Mouse (Mus musculus) stomach, embryonic 15.5 days (tissue): ENCODE results near the gene Mrpl45. TPM values are rescaled to one million over a fixed set of nuclear protein-coding genes. Genes with fewer than 3 reads are reported as not detected.
"Not testable (repeated sequence)": the region's sequence is repeated elsewhere in the genome, so short reads cannot be mapped to it uniquely, and the experiment has no call there.

Experiments used
- ATAC-seq: fragments of 200-750 bp; cut with Nextera tagmentation; 2 replicates; pipeline ENCODE4 v1.8.0; 2017; ENCODE audit warnings: low read depth, moderate number of reproducible peaks, moderate TSS enrichment; ENCODE audit not compliant: insufficient read depth, low FRiP score
- H3K27ac ChIP-seq: fragments of 300-500 bp; sonication (generic); 2 replicates; pipeline ENCODE4 v1.5.1; 2015; ENCODE audit warnings: mild to moderate bottlenecking, inconsistent platforms
- H3K27me3 ChIP-seq: fragments of 300-500 bp; sonication (generic); replicated peaks from 2 replicates; pipeline ENCODE4 v1.6.1; 2015; ENCODE audit warnings: inconsistent platforms
- H3K36me3 ChIP-seq: fragments of 300-500 bp; sonication (generic); 2 replicates; pipeline ENCODE4 v1.6.1; 2015; ENCODE audit warnings: inconsistent platforms
- H3K4me1 ChIP-seq: fragments of 300-500 bp; sonication (generic); 2 replicates; pipeline ENCODE4 v1.6.1; 2015; ENCODE audit warnings: inconsistent platforms
- H3K4me2 ChIP-seq: fragments of 300-500 bp; sonication (generic); 2 replicates; pipeline ENCODE4 v1.6.1; 2015; ENCODE audit warnings: mild to moderate bottlenecking, inconsistent platforms
- H3K4me3 ChIP-seq: fragments of 300-500 bp; sonication (generic); replicated peaks from 2 replicates; pipeline ENCODE4 v1.5.1; 2015; ENCODE audit warnings: inconsistent platforms
- H3K9ac ChIP-seq: fragments of 300-500 bp; sonication (generic); 2 replicates; pipeline ENCODE4 v1.6.1; 2015; ENCODE audit warnings: inconsistent platforms
- H3K9me3 ChIP-seq: fragments of 300-500 bp; sonication (generic); 2 replicates; pipeline ENCODE4 v1.6.1; 2016; ENCODE audit warnings: inconsistent platforms
- WGBS: fragments of 180-500 bp; shearing (Covaris S2); methylation state at CpG from one replicate; pipeline ENCODE4 v1.1.7; 2015; 5-methylcytosine and 5-hydroxymethylcytosine counted together
- polyA plus RNA-seq: library from polyadenylated mRNA; unstranded; fragments of >200 nt; fragmentation: Nextera tagmentation; extraction: Ambion mirVana; gene quantifications from 2 replicates; pipeline ENCODE4 v1.2.1, GENCODE M21; 2015

Mrpl45 gene
- polyA plus RNA-seq, 1 experiment from 2014 or later, result 41.5 TPM

DNA sequence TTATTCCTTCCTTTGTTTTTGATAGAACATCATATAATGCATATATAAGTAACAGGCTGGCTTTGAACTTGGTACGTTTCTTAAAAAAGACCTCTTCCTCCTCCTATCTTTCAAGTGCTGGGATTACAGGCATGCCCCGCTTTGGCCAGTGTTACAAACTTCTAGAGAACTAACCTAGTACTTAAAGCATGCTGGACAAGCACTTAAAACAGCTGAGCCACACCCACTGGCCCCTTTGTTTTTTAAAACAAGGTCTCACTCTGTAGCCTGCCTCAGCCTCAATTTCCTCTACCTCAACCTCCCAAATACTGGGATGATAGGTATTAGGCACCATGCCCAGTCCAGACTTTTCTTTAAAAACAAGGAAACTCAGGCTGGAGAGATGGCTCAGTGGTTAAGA, 39.1 kb downstream of the Mrpl45 start:
- no peak overlapping the region for H3K27ac ChIP-seq
- 70% methylated on average over 2 of the region's 2 CpGs for WGBS
- no peaks in the 10 kb centered on the region for H3K27me3 ChIP-seq
- H3K4me2 ChIP-seq, result no peak overlapping the region
- H3K9me3 ChIP-seq, result no peaks in the 10 kb centered on the region
- no peak overlapping the region for H3K9ac ChIP-seq
- H3K4me3 ChIP-seq, result no peak overlapping the region
- no peaks in the 10 kb centered on the region for H3K36me3 ChIP-seq
- no peak for ATAC-seq
- H3K4me1 ChIP-seq, result peaks cover 12% of the 10 kb centered on the region; the same call in 1 of the 2 replicates

DNA sequence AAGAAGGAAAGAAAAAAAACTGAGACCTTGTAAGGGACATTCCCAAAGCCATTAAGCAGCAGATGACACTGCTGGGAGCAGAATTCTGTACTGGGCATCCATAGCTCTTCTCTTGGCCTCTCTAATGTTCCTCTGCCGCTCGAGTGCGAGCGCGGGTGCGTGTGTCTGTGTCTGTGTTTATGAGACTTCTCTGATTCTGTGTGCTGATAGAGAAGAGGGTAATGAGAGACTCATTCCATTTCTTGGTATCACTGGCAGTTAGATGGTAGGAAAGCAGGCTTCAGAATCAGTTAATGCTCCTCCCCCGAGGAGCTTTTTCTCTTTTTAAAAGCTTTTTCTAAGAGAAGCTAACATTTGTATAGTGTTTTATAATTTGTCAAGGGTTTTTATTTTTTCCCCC, 39.7 kb downstream of the Mrpl45 start:
- H3K4me1 ChIP-seq, result peaks cover 8% of the 10 kb centered on the region; the same call in 1 of the 2 replicates
- H3K9me3 ChIP-seq, result no peaks in the 10 kb centered on the region
- H3K36me3 ChIP-seq, result no peaks in the 10 kb centered on the region
- H3K27ac ChIP-seq, result no peak overlapping the region
- H3K27me3 ChIP-seq, result no peaks in the 10 kb centered on the region
- H3K4me3 ChIP-seq, result no peak overlapping the region
- H3K4me2 ChIP-seq, result no peak overlapping the region
- ATAC-seq, result no peak
- WGBS, result 77% methylated on average over 7 of the region's 7 CpGs
- H3K9ac ChIP-seq, result no peak overlapping the region

DNA sequence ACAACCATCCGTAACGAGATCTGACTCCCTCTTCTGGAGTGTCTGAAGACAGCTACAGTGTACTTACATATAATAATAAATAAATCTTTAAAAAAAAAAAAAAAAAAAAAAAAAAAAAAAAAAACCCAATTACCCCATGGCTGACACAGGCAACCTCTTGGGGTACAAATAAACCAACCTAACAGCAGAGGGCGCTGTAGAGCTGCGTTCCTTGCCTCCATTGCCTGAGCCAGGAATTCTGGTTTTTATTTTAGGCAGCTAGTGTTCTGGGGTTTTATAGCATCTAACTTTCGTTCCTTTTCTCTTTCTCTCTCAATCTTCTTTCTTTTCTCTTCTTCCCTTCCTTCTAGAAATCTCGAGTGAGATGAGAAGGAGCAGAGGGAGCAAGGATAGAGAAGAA, 42.1 kb downstream of the Mrpl45 start:
- not testable (repeated sequence) for ATAC-seq, H3K27me3 ChIP-seq

DNA sequence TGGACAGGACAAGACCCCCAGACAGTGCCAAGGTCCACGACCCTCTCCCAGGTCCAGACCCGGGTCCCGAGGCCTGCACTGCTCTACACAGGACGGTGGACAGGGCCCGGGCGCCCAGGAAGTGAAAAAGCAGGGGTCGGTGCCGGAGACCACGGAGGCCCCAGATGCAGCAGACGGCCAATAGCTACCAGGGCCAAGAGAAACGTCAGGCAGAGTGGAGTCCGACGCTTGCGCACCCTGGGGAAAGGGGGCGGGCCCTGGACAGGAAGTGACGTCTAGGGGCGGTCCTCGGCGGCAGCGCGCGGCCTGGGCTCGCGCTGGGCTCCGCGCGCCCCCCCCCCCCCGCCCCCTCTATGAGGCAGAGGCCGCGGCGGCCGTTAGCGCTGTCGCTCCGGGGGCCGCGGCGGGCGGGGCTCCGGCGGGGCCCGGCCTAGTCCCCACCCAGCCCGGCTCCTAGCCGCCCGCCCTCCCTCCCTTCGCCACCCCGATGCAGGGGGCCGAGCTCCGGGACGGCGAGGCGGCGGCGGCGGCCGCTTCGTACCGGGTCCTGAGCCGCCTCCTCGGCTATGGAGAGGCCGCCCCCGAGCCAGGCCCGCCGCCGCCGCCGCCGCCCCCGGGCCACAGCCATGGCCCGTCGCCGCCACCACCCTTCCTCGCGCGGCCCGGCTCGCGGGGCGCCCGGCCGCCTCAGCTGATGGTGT, 46.6 kb downstream of the Mrpl45 start, which contains the start of gene Socs7:
Gene Socs7, plus strand, starts transcription at position 604 of the 701 bp plus-strand sequence.
- WGBS, result 0% methylated on average over 23 of the region's 81 CpGs
- H3K9me3 ChIP-seq, result no peaks in the 10 kb centered on the region
- peaks cover 23% of the 10 kb centered on the region for H3K4me1 ChIP-seq
- peak within 1 kb of the TSS; percentile 85 for H3K27ac ChIP-seq
- ATAC-seq, result peak; percentile 97
- peak within 1 kb of the TSS; percentile 99 for H3K4me3 ChIP-seq
- H3K9ac ChIP-seq, result peak within 1 kb of the TSS; percentile 99
- H3K36me3 ChIP-seq, result no peaks in the 10 kb centered on the region
- H3K4me2 ChIP-seq, result peak within 1 kb of the TSS; percentile 87
- no peaks in the 10 kb centered on the region for H3K27me3 ChIP-seq

More for the DNA sequence above, 42.1 kb downstream of the Mrpl45 start:
- H3K36me3 ChIP-seq, H3K27ac ChIP-seq, H3K9ac ChIP-seq, H3K4me3 ChIP-seq, H3K4me2 ChIP-seq, H3K4me1 ChIP-seq, H3K9me3 ChIP-seq: not testable (repeated sequence)
- WGBS, result 18% methylated on average over 6 of the region's 6 CpGs

DNA sequence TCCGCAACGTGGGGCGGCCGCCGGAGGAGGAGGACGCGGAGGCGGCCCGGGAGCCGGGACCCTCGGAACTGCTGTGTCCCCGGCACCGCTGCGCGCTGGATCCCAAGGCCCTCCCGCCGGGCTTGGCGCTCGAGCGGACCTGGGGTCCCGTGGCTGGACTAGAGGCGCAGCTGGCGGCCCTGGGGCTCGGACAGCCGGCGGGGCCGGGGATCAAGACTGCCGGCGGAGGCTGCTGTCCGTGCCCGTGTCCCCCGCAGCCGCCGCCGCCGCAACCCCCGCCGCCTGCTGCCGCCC, 47.1 kb downstream of the Mrpl45 start:
- WGBS, result 0% methylated on average over 22 of the region's 39 CpGs
- H3K36me3 ChIP-seq, result no peaks in the 10 kb centered on the region
- H3K27ac ChIP-seq, result peak overlapping the region; percentile 85
- no peak for ATAC-seq
- no peaks in the 10 kb centered on the region for H3K27me3 ChIP-seq
- H3K9me3 ChIP-seq, result no peaks in the 10 kb centered on the region
- H3K4me1 ChIP-seq, result peaks cover 23% of the 10 kb centered on the region
- peak overlapping the region; percentile 99 for H3K9ac ChIP-seq
- H3K4me3 ChIP-seq, result peak overlapping the region; percentile 99
- H3K4me2 ChIP-seq, result peak overlapping the region; percentile 87

DNA sequence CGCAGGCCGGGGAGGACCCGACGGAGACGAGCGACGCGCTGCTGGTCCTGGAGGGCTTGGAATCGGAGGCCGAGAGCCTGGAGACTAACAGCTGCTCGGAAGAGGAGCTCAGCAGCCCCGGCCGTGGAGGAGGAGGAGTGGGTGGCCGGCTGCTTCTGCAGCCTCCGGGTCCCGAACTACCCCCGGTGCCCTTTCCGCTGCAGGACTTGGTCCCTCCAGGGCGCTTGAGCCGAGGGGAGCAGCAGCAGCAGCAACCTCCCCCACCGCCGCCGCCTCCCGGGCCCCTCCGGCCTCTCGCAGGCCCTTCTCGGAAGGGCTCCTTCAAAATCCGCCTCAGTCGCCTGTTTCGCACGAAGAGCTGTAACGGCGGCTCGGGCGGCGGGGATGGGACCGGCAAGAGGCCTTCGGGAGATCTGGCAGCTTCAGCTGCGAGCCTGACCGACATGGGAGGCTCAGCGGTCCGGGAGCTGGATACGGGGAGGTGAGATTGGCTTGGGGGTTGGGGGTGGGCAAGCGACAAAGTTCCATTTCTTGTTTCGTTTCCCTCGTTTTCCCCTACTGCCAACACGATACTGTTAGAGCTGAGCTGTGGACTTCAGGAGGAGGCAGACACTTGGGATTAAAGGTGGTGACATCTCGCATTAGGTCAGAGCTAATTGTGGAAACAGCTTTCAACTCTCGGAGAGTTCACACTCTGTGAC, 47.6 kb downstream of the Mrpl45 start:
- peak overlapping the region; percentile 99 for H3K9ac ChIP-seq
- no peaks in the 10 kb centered on the region for H3K27me3 ChIP-seq
- peak overlapping the region; percentile 99 for H3K4me3 ChIP-seq
- ATAC-seq, result no peak
- no peaks in the 10 kb centered on the region for H3K9me3 ChIP-seq
- 2% methylated on average over 39 of the region's 49 CpGs for WGBS
- peak overlapping the region; percentile 85 for H3K27ac ChIP-seq
- peaks cover 23% of the 10 kb centered on the region for H3K4me1 ChIP-seq
- peak overlapping the region; percentile 87 for H3K4me2 ChIP-seq
- H3K36me3 ChIP-seq, result no peaks in the 10 kb centered on the region

DNA sequence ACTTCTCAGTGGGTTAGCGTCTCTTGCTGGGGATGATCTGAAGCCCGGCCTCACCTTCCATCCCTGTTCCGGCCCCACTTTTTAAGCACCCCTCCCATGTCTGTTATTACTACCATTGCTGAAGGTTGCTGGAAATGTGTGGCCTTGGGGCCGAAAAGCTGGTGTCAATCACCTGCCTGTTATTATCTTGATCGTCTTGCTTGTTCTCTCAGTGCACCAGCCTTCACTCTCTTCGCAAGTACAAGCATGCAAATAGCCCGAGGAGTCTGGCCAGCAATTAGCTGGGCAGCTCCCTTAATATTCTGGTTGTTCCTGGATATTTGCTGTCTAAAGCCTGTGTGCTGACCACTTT, 48.1 kb downstream of the Mrpl45 start:
- no peak overlapping the region for H3K27ac ChIP-seq
- ATAC-seq, result no peak
- H3K9ac ChIP-seq, result peak overlapping the region; percentile 99
- WGBS, result 1% methylated on average over 7 of the region's 7 CpGs
- peak overlapping the region; percentile 99 for H3K4me3 ChIP-seq
- H3K27me3 ChIP-seq, result no peaks in the 10 kb centered on the region
- no peaks in the 10 kb centered on the region for H3K9me3 ChIP-seq
- H3K4me1 ChIP-seq, result peaks cover 23% of the 10 kb centered on the region
- H3K36me3 ChIP-seq, result no peaks in the 10 kb centered on the region
- peak overlapping the region; percentile 87 for H3K4me2 ChIP-seq

DNA sequence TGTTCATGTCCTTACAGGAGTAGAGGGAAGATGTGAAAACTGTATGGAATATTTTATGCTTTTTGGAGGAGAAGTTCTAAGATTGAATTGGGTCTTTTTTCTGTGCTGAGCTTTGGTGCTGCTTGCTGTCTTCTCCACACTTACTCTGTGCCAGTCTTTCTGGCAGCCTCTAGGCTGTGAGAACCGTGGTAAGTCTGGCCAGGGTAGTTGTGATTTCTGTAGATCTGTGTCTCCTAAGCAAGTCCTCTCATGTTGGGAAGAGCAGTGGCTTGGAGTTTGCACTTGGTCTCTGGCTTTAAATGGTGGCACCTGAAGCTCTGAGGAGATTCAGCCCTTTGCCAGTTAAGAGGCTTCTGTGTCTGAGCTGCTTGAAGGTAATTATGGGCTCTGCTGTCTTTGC, 50.0 kb downstream of the Mrpl45 start:
- no peak for ATAC-seq
- 57% methylated on average over 1 of the region's 1 CpGs for WGBS
- Histone ChIP-seq H3K4me1 (peaks cover 23% of the 10 kb centered on the region), H3K27me3 (no peaks in the 10 kb centered on the region), H3K9me3 (no peaks in the 10 kb centered on the region), H3K36me3 (no peaks in the 10 kb centered on the region), H3K4me2 (peak overlapping the region; percentile 87; the same call in 1 of the 2 replicates), H3K9ac (no peak overlapping the region), H3K4me3 (no peak overlapping the region), H3K27ac (no peak overlapping the region)

DNA sequence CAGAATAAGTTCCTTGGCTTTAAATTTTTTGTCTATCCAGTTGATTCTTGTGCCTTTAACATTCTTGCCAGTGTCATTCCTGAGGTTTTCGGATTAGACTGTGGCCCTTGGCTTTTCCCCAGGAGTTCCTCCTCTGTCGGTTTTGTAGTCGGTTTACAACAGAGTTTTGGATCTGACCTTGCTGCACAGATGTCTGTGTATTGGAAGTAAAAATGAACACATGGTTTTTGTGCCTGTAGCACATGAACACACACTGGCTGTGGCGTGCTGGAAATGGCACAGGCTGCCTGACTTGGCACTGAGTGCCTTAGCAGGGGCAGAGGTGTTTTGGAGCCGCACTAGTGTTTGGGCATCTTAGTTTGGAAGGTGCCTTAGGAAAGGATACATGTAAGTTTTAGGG, 53.0 kb downstream of the Mrpl45 start:
- 82% methylated on average over 5 of the region's 5 CpGs for WGBS
- ATAC-seq, result no peak
- Histone ChIP-seq H3K4me2 (no peak overlapping the region), H3K4me1 (peaks cover 19% of the 10 kb centered on the region), H3K27ac (no peak overlapping the region), H3K4me3 (no peak overlapping the region), H3K9me3 (no peaks in the 10 kb centered on the region), H3K27me3 (no peaks in the 10 kb centered on the region), H3K36me3 (no peaks in the 10 kb centered on the region), H3K9ac (no peak overlapping the region)

DNA sequence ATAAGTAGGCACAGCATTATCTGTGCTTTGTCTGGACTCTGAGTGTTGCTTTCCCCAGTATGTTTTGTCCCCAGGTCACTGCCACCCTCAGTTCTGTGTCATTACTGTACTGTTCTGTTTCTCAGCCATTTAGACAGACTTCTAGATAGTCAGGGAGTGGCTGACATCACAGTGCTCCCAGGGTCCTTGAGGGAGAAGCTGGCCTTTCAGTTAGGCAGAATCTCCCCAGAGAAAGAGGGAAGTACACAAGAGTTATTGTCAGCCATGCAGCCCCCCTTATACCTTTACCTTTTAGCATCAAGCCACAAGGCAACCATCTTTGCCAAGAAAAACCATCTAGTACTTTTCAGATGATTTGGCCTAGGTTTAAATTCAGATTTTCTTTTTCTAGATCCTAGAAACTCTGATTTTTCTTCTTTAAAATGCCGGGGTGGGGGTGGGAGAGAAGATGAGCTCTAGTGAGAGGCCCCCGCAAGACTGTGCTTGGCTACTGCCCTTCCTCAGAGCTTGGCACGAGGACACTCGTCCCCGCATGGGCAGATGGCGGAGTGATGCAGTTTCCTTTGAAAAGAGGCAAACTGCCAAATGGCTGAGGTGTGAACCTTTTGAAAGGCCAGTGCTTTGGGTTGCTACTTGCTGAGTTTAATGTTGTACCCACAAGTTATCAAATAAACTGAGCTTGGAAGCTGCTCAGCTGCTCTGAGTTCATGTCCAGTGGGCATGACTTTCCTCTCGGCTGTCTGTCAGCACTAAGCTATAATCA, 55.0 kb downstream of the Mrpl45 start:
- peaks cover 3% of the 10 kb centered on the region; the same call in 1 of the 2 replicates for H3K4me1 ChIP-seq
- no peak overlapping the region for H3K27ac ChIP-seq
- no peak overlapping the region for H3K9ac ChIP-seq
- no peak for ATAC-seq
- 72% methylated on average over 7 of the region's 7 CpGs for WGBS
- no peak overlapping the region for H3K4me2 ChIP-seq
- no peak overlapping the region for H3K4me3 ChIP-seq
- no peaks in the 10 kb centered on the region for H3K27me3 ChIP-seq
- H3K36me3 ChIP-seq, result 0 out of 2 replicates have a peak, but pooled peaks cover 8% of the 10 kb centered on the region
- H3K9me3 ChIP-seq, result no peaks in the 10 kb centered on the region

DNA sequence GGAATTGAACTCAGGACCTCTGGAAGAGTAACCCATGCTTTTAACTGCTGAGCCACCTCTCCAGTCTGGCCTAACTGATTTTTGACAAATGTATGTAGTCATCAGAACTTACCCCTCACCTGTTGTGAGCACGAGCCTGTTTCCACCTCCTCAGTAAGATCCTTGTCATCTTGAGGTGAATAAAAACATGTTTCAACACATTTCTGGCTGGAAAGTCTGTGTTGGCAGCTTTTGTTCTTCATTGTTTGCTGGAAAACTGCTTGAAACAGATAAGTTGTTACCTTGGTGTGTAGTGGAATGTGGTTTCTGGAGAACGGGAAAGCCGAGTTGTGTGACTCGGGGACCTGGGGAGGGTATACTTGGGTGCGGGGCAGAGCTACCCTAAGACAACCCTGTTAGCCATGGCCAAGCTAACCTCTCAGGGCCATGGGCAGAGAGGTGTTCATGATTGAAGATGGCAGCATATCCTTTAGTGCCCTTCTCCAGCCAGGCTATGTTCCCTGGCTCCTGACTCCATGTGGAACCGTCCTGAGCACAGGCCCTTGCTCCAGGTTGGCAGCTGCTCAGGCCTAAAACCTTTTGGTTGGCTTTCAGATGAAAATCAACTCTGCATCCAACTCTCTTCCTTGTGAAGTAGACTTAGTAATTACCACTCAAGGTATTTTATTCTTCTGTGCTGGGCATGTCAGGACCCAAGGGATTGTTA, 56.8 kb downstream of the Mrpl45 start:
- H3K9me3 ChIP-seq, result no peaks in the 10 kb centered on the region
- H3K27ac ChIP-seq, result no peak overlapping the region
- no peak overlapping the region for H3K4me2 ChIP-seq
- no peak for ATAC-seq
- H3K9ac ChIP-seq, result no peak overlapping the region
- WGBS, result 79% methylated on average over 6 of the region's 6 CpGs
- peaks cover 12% of the 10 kb centered on the region; the same call in 1 of the 2 replicates for H3K36me3 ChIP-seq
- no peaks in the 10 kb centered on the region for H3K27me3 ChIP-seq
- no peak overlapping the region for H3K4me3 ChIP-seq
- no peaks in the 10 kb centered on the region for H3K4me1 ChIP-seq
